Mouse (Mus musculus) lung, postnatal 0 days (tissue): Measurements from ENCODE around the gene Tmem108.

Source experiments
- CTCF ChIP-seq: IDR thresholded peaks from 2 replicates; pipeline ENCODE4 v1.5.1; 2016; ENCODE audit warnings: antibody characterized with exemption, mild to moderate bottlenecking
- EP300 ChIP-seq: IDR thresholded peaks from 2 replicates; pipeline ENCODE4 v1.6.1; 2016; ENCODE audit warnings: antibody characterized with exemption, mild to moderate bottlenecking, control low read depth

DNA sequence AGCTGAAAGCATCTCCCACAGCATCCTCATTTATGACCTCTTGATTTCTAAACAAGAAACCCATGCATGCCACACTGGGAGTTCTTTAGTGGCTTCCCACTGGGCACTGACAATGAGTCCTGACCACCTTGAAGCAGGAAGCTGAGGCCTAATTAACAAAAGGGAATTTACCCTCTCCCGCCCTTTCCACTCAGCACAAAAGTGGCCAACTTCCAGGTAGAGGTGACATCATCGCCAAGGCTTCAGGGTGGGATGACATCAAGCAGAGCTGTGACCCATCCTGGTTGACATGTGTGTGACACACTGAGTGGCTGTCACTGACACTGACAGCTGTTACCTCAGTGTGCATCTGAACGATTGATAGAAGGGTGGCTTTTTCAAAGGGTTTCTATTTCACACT is 124.8 kb downstream of the Tmem108 start:
- TF ChIP-seq EP300 (no peak), CTCF (no peak)
